Mouse (Mus musculus) stomach, postnatal 0 days (tissue): Measurements from ENCODE around the gene Sptb.

Experiments used
- CTCF ChIP-seq: IDR thresholded peaks from 2 replicates; pipeline ENCODE4 v1.5.1; 2016; ENCODE audit warnings: antibody characterized with exemption, low read depth, mild to moderate bottlenecking, moderate library complexity
- EP300 ChIP-seq: optimal IDR thresholded peaks from 2 replicates; pipeline ENCODE3; 2016; ENCODE audit warnings: antibody characterized with exemption

DNA sequence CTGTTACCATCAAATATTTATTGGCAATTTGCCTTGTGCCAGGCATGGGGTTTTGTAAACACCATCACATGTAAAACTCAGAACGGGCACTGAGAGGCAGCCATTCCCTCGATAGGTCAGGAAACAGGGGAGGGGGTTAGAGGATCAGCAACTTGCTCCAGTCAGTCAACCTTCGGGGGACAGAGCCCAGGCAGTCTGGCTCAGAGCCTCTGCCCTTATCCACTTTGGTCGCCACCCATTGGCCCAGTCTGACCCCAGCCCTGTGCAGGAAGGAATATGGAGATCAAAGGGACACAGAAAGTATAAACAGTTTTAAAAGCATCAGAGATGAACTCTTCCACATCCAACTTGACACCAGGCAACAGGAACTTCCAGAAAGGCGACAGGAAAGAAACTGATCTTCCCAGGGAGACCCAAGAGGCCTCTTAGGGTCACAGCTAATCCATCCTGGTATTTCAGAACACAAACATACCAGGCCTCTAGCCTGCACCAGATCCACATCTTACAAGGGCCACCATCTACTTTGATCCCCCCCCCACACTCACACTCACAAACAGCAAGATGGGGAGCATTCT lies 40.3 kb downstream of the Sptb start:
- TF ChIP-seq EP300 (no peak), CTCF (no peak)
